Mouse (Mus musculus): Measurements from ENCODE around the gene Bola1. TPM values are rescaled to one million over a fixed set of nuclear protein-coding genes. Genes with fewer than 3 reads are reported as not detected.
A peak's percentile ranks its signal among the peaks of the same experiment; 100 is the strongest.

The Bola1 gene
- total and polyA plus RNA-seq, 3 experiments = 47.6 to 57.0 (median 56.5) TPM

- Histone ChIP-seq H3K4me1 (ENCODE audit: control insufficient read depth in 1 of 2, insufficient read depth in 2 of 2) (peaks cover 8 to 47% of the 10 kb centered on the region in 2 experiments), H3K27me3 (replicated peaks) (no peaks in the 10 kb centered on the region), H3K27ac (ENCODE audit: insufficient read depth, low read depth) (peak overlapping the region; percentile 94), H3K9ac (ENCODE audit: insufficient read depth, low read depth) (peak overlapping the region; percentile 98), H3K4me2 (ENCODE audit: insufficient read depth, low read depth, poor library complexity, severe bottlenecking) (peak overlapping the region; percentile 96), H3K4me3 (replicated peaks in 1 of 3; ENCODE audit: low read depth in 2 of 3, low read length in 2 of 3, poor library complexity in 1 of 3) (peak overlapping the region; percentile 65 to 99 (median 96)), H3K36me3 (replicated peaks in 1 of 2; ENCODE audit: control insufficient read depth in 1 of 2, insufficient read depth in 1 of 2, low read length in 1 of 2) (peaks cover 33 to 57% of the 10 kb centered on the region in 2 experiments), H3K79me2 (replicated peaks; ENCODE audit: control insufficient read depth, extremely low read depth, insufficient read depth, poor library complexity, severe bottlenecking) (peaks cover 37% of the 10 kb centered on the region), H3K9me3 (replicated peaks; ENCODE audit: low read length) (no peaks in the 10 kb centered on the region)
- DNase-seq (ENCODE audit: extremely low read depth) = no peak
- in situ Hi-C loops (cut with MboI; ENCODE audit: low pct_ligation_motif_present, low pct_unique_long_range_greater_than_20kb, low sequenced_read_pairs) (no loop called here), dilution Hi-C loops (cut with MboI; ENCODE audit: extremely low pct_ligation_motif_present, extremely low pct_unique_long_range_greater_than_20kb, low sequenced_read_pairs) (no loop called here)
- TF ChIP-seq JUN (IDR thresholded peaks at IDR 0.05; ENCODE audit: insufficient read depth, low read depth, low read length) (no peak), MAX (IDR thresholded peaks at IDR 0.05; ENCODE audit: low read length) (no peak), MAZ (IDR thresholded peaks at IDR 0.05; ENCODE audit: low read depth, low read length) (no peak), USF1 (IDR thresholded peaks at IDR 0.05; ENCODE audit: low read depth, low read length) (no peak), POLR2A (IDR thresholded peaks at IDR 0.05; ENCODE audit: low read depth, low read length) (no peak), SMC3 (IDR thresholded peaks at IDR 0.05; ENCODE audit: low read depth, low read length) (no peak), ELF1 (IDR thresholded peaks at IDR 0.05; ENCODE audit: low read depth, low read length) (no peak)
Observed at GRCm38 (mm10) chr3:96171583-96172196, 47.8 kb downstream of the Bola1 start.

- Histone ChIP-seq H3K27me3 (replicated peaks) (no peaks in the 10 kb centered on the region), H3K79me2 (replicated peaks; ENCODE audit: control insufficient read depth, extremely low read depth, insufficient read depth, poor library complexity, severe bottlenecking) (peaks cover 37% of the 10 kb centered on the region), H3K4me2 (ENCODE audit: insufficient read depth, low read depth, poor library complexity, severe bottlenecking) (peak overlapping the region; percentile 96), H3K27ac (ENCODE audit: insufficient read depth, low read depth) (no peak overlapping the region; the same call in 1 of the 2 replicates), H3K9ac (ENCODE audit: insufficient read depth, low read depth) (peak overlapping the region; percentile 98), H3K9me3 (replicated peaks; ENCODE audit: low read length) (no peaks in the 10 kb centered on the region), H3K4me3 (replicated peaks in 1 of 3; ENCODE audit: low read depth in 2 of 3, low read length in 2 of 3, poor library complexity in 1 of 3) (peak overlapping the region; percentile 65 to 99 (median 96)), H3K4me1 (ENCODE audit: control insufficient read depth in 1 of 2, insufficient read depth in 2 of 2) (peaks cover 8 to 43% of the 10 kb centered on the region in 2 experiments), H3K36me3 (replicated peaks in 1 of 2; ENCODE audit: control insufficient read depth in 1 of 2, insufficient read depth in 1 of 2, low read length in 1 of 2) (peaks cover 27 to 51% of the 10 kb centered on the region in 2 experiments)
- dilution Hi-C loops (cut with MboI; ENCODE audit: extremely low pct_ligation_motif_present, extremely low pct_unique_long_range_greater_than_20kb, low sequenced_read_pairs) = no loop called here
- in situ Hi-C loops (cut with MboI; ENCODE audit: low pct_ligation_motif_present, low pct_unique_long_range_greater_than_20kb, low sequenced_read_pairs) = no loop called here
- no peak for TF ChIP-seq USF1 (IDR thresholded peaks at IDR 0.05; ENCODE audit: low read depth, low read length)
- no peak for TF ChIP-seq CHD1 (IDR thresholded peaks at IDR 0.05; ENCODE audit: low read depth, low read length)
- TF ChIP-seq KAT2A (IDR thresholded peaks at IDR 0.05; ENCODE audit: insufficient replicate concordance, low read length) = no peak
- no peak for TF ChIP-seq JUN (IDR thresholded peaks at IDR 0.05; ENCODE audit: insufficient read depth, low read depth, low read length)
- TF ChIP-seq TCF12 (IDR thresholded peaks at IDR 0.05; ENCODE audit: low read depth, low read length) = no peak
- peak in 1 of 2 experiments; percentile 11; a peak in 1 of 4 replicates for TF ChIP-seq CTCF (conservative IDR thresholded peaks at IDR 0.05 in 1 of 2, IDR thresholded peaks at IDR 0.05 in 1 of 2; ENCODE audit: low read depth in 2 of 2, low read length in 2 of 2)
- no peak for TF ChIP-seq MAZ (IDR thresholded peaks at IDR 0.05; ENCODE audit: low read depth, low read length)
- TF ChIP-seq ZKSCAN1 (IDR thresholded peaks at IDR 0.05; ENCODE audit: borderline replicate concordance, low read depth, low read length) = no peak
- 0 out of 2 replicates have a peak, but pooled peaks have one; percentile 11 for TF ChIP-seq IRF4 (IDR thresholded peaks at IDR 0.05; ENCODE audit: low read depth, low read length)
- TF ChIP-seq POLR2A (IDR thresholded peaks at IDR 0.05; ENCODE audit: low read depth, low read length) = peak; percentile 35
- no peak for TF ChIP-seq NRF1 (IDR thresholded peaks at IDR 0.05; ENCODE audit: low read depth, low read length)
- no peak; the same call in 1 of the 2 replicates for TF ChIP-seq HCFC1 (IDR thresholded peaks at IDR 0.05; ENCODE audit: low read depth, low read length)
- no peak; the same call in 1 of the 2 replicates for TF ChIP-seq RAD21 (IDR thresholded peaks at IDR 0.05; ENCODE audit: low read depth, low read length)
- no peak for TF ChIP-seq USF2 (conservative IDR thresholded peaks at IDR 0.05; ENCODE audit: low read depth, low read length)
- no peak for TF ChIP-seq MYC (IDR thresholded peaks at IDR 0.05; ENCODE audit: low read depth, low read length)
- TF ChIP-seq MEF2A (IDR thresholded peaks at IDR 0.05; ENCODE audit: borderline replicate concordance, low read depth, low read length) = no peak
- DNase-seq (ENCODE audit: extremely low read depth) = no peak
Observed at GRCm38 (mm10) chr3:96170976-96171545, 48.4 kb downstream of the Bola1 start.

Data from CH12.LX (cell line).